Mouse (Mus musculus): ENCODE data around the gene Fthl17e. TPM values are rescaled to one million over a fixed set of nuclear protein-coding genes. Genes with fewer than 3 reads are reported as not detected.

Gene Fthl17e
- not detected for polyA plus RNA-seq (2015; fragmentation: Illumina TruSeq; extraction: RNeasy Lipid Tissue Mini Kit (QIAGEN cat#74804); ENCODE audit: insufficient read depth, low replicate concordance)

GRCm38 (mm10) chrX:9033193-9033592, at the start of gene Fthl17e:
TSS of gene Fthl17e (plus strand) at chrX:9033493.

GRCm38 (mm10) chrX:8986655-8987054, 46.6 kb upstream of the Fthl17e start, which contains the start of gene Fthl17d:
TSS of gene Fthl17d (minus strand) at chrX:8986755.

GRCm38 (mm10) chrX:9062715-9063114, 29.4 kb downstream of the Fthl17e start, which contains the start of gene Fthl17f:
TSS of gene Fthl17f (plus strand) at chrX:9063015.

Other genes with a start within 250 kb of the Fthl17e start
- not detected for gene Ssxb5, start 229.8 kb upstream of the Fthl17e start, polyA plus RNA-seq (2015; fragmentation: Illumina TruSeq; extraction: RNeasy Lipid Tissue Mini Kit (QIAGEN cat#74804); ENCODE audit: insufficient read depth, low replicate concordance)
- not detected for gene Gm6592, start 189.5 kb upstream of the Fthl17e start, polyA plus RNA-seq (2015; fragmentation: Illumina TruSeq; extraction: RNeasy Lipid Tissue Mini Kit (QIAGEN cat#74804); ENCODE audit: insufficient read depth, low replicate concordance)
- not detected for gene Gm5751, start 159.2 kb upstream of the Fthl17e start, polyA plus RNA-seq (2015; fragmentation: Illumina TruSeq; extraction: RNeasy Lipid Tissue Mini Kit (QIAGEN cat#74804); ENCODE audit: insufficient read depth, low replicate concordance)
- 2.7 TPM for gene B630019K06Rik, start 141.1 kb upstream of the Fthl17e start, polyA plus RNA-seq (2015; fragmentation: Illumina TruSeq; extraction: RNeasy Lipid Tissue Mini Kit (QIAGEN cat#74804); ENCODE audit: insufficient read depth, low replicate concordance)
- not detected for gene Fthl17b, start 70.5 kb upstream of the Fthl17e start, polyA plus RNA-seq (2015; fragmentation: Illumina TruSeq; extraction: RNeasy Lipid Tissue Mini Kit (QIAGEN cat#74804); ENCODE audit: insufficient read depth, low replicate concordance)
- gene Fthl17c, start 56.9 kb upstream of the Fthl17e start, polyA plus RNA-seq (2015; fragmentation: Illumina TruSeq; extraction: RNeasy Lipid Tissue Mini Kit (QIAGEN cat#74804); ENCODE audit: insufficient read depth, low replicate concordance), result not detected
- gene Fthl17d, start 46.7 kb upstream of the Fthl17e start, polyA plus RNA-seq (2015; fragmentation: Illumina TruSeq; extraction: RNeasy Lipid Tissue Mini Kit (QIAGEN cat#74804); ENCODE audit: insufficient read depth, low replicate concordance), result not detected
- not detected for gene Fthl17f, start 29.5 kb downstream of the Fthl17e start, polyA plus RNA-seq (2015; fragmentation: Illumina TruSeq; extraction: RNeasy Lipid Tissue Mini Kit (QIAGEN cat#74804); ENCODE audit: insufficient read depth, low replicate concordance)
- gene 4930402K13Rik, start 71.1 kb downstream of the Fthl17e start, polyA plus RNA-seq (2015; fragmentation: Illumina TruSeq; extraction: RNeasy Lipid Tissue Mini Kit (QIAGEN cat#74804); ENCODE audit: insufficient read depth, low replicate concordance), result not detected
- 0.72 TPM for gene Lancl3, start 166.4 kb downstream of the Fthl17e start, polyA plus RNA-seq (2015; fragmentation: Illumina TruSeq; extraction: RNeasy Lipid Tissue Mini Kit (QIAGEN cat#74804); ENCODE audit: insufficient read depth, low replicate concordance)
- gene Gm14862, start 223.4 kb downstream of the Fthl17e start, polyA plus RNA-seq (2015; fragmentation: Illumina TruSeq; extraction: RNeasy Lipid Tissue Mini Kit (QIAGEN cat#74804); ENCODE audit: insufficient read depth, low replicate concordance), result not detected
- gene Xk, start 239.3 kb downstream of the Fthl17e start, polyA plus RNA-seq (2015; fragmentation: Illumina TruSeq; extraction: RNeasy Lipid Tissue Mini Kit (QIAGEN cat#74804); ENCODE audit: insufficient read depth, low replicate concordance), result 4.0 TPM

Measured in spleen, adult 10 weeks (tissue).